Mouse (Mus musculus): ENCODE measurements around the gene Hpd. TPM values are rescaled to one million over a fixed set of nuclear protein-coding genes. Genes with fewer than 3 reads are reported as not detected.

Hpd gene
- polyA plus RNA-seq, 1 experiment from 2014 or later, result not detected

DNA sequence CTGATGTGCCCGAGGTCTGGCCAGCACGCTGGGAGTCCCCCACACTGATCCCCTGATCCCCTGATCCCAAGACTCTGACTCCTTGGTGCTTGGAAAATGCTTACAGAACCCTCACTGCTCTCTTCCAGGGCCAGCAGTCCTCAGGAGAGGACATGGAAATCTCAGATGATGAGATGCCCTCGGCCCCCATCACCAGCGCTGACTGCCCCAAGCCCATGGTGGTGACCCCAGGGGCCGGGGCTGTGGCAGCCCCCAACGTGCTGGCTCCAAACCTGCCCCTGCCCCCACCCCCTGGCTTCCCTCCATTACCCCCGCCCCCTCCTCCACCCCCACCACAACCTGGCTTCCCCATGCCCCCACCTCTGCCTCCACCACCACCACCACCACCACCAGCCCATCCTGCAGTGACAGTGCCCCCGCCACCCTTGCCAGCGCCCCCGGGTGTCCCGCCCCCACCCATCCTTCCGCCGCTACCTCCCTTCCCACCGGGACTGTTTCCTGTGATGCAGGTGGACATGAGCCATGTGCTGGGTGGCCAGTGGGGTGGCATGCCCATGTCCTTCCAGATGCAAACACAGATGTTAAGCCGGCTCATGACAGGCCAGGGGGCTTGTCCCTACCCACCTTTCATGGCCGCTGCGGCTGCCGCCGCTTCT is 30.7 kb downstream of the Hpd start:
- Histone ChIP-seq H3K27ac (no peak overlapping the region), H3K9me3 (replicated peaks) (no peaks in the 10 kb centered on the region)
- WGBS, result 96% methylated on average over 18 of the region's 19 CpGs

DNA sequence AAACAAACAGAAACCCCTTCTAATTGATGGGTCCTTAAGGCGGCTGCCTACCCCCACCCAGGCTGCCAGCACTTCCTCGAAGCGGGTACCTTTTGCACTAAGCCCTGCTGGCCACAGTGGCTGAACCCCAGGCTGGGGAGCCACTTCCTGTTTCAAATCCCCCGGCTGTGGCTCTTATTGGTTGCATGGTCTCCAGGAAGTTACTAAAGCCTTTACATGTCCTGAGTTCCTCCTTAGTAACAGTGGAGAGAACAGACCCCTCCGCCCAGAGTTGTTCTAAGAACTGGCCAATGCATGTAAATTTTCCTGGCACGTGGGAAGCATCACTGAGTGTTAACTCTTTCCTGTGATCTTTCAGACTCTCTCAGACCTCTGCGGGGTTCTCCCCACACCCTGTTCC is 31.4 kb downstream of the Hpd start:
- no peaks in the 10 kb centered on the region for H3K9me3 ChIP-seq (replicated peaks)
- no peak for DNase-seq (ENCODE audit: low spot score)
- peaks cover 97% of the 10 kb centered on the region for H3K36me3 ChIP-seq
- peaks cover 47% of the 10 kb centered on the region for H3K4me1 ChIP-seq
- WGBS, result 50% methylated on average over 7 of the region's 7 CpGs
- H3K27me3 ChIP-seq (ENCODE audit: low read depth, poor library complexity, severe bottlenecking), result no peaks in the 10 kb centered on the region
- H3K27ac ChIP-seq, result peak overlapping the region; percentile 61; the same call in 1 of the 2 replicates
- H3K4me3 ChIP-seq, result peak overlapping the region; percentile 42; the same call in 1 of the 2 replicates

More for the DNA sequence above, 30.7 kb downstream of the Hpd start:
- H3K4me3 ChIP-seq, result no peak overlapping the region
- peaks cover 41% of the 10 kb centered on the region for H3K4me1 ChIP-seq
- DNase-seq (ENCODE audit: low spot score), result no peak
- H3K27me3 ChIP-seq (ENCODE audit: low read depth, poor library complexity, severe bottlenecking), result no peaks in the 10 kb centered on the region
- H3K36me3 ChIP-seq, result peaks cover 96% of the 10 kb centered on the region

GRCm38 (mm10) chr5:123150641-123151040 is 31.9 kb downstream of the Hpd start:
- no peaks in the 10 kb centered on the region for H3K27me3 ChIP-seq (ENCODE audit: low read depth, poor library complexity, severe bottlenecking)
- peak overlapping the region; percentile 61; the same call in 1 of the 2 replicates for H3K27ac ChIP-seq
- no peaks in the 10 kb centered on the region for H3K9me3 ChIP-seq (replicated peaks)
- peaks cover 51% of the 10 kb centered on the region for H3K4me1 ChIP-seq
- no peak for DNase-seq (ENCODE audit: low spot score)
- WGBS, result 47% methylated on average over 7 of the region's 7 CpGs
- peak overlapping the region; percentile 42 for H3K4me3 ChIP-seq
- peaks cover 99% of the 10 kb centered on the region for H3K36me3 ChIP-seq

DNA sequence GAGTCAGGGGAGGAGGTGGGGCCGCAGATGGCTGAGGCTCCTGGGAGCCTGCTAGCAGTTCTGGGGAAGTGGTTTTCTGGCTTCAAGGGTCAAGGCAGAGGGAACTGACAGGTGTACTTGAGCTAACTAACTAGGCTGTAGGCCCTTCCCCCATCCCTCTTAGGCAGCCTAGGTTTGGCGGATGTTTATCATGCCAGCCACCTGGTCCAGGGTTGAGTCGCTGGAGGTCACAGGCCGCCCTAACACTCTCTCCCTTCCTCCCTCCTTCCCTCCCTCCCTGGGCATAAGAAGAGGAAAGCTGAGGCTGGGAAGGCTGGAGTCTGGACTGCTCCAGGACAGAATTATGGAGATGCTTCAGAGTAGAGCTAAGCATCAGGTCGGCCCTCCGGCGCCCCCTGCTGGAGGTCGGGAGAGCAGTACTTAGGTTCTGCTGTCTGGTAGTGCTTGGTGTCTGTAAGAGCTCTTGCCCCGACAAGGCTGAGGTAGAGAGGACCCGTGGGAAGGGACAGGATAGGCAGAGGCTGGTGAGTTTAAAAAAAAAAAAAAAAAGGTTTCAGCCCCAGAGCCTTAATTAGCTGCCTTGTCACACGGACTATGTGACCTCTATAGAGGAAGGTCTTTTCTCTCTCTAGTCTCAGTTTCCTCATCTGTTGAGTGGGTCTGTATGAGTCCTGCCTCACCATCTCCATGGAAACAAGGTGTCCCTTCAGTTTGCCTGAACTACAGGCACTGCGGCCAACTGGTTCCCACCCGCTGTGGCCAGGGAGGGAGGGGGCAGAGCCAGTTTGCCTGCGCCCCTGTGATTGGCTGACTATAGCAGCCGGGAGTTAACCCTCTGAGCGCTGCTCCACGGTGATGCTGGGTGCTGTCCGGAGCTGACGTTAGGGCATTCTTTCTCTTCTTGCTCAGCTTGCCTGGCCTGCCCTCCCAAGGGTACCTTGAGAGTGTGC is 32.8 kb downstream of the Hpd start:
- peak; percentile 94 for DNase-seq (ENCODE audit: low spot score)
- Histone ChIP-seq H3K4me1 (peaks cover 60% of the 10 kb centered on the region), H3K36me3 (peaks cover 99% of the 10 kb centered on the region), H3K27ac (0 out of 2 replicates have a peak overlapping the region, but pooled peaks have one; percentile 26), H3K4me3 (peak overlapping the region; percentile 42), H3K9me3 (replicated peaks) (no peaks in the 10 kb centered on the region), H3K27me3 (ENCODE audit: low read depth, poor library complexity, severe bottlenecking) (no peaks in the 10 kb centered on the region)
- WGBS, result 15% methylated on average over 19 of the region's 19 CpGs

- Histone ChIP-seq H3K27ac (no peak overlapping the region), H3K4me3 (no peak overlapping the region), H3K36me3 (peaks cover 91% of the 10 kb centered on the region), H3K27me3 (ENCODE audit: low read depth, poor library complexity, severe bottlenecking) (no peaks in the 10 kb centered on the region), H3K9me3 (replicated peaks) (no peaks in the 10 kb centered on the region), H3K4me1 (peaks cover 72% of the 10 kb centered on the region)
- DNase-seq (ENCODE audit: low spot score), result no peak
- 86% methylated on average over 25 of the region's 25 CpGs for WGBS
Measured at GRCm38 (mm10) chr5:123148073-123148722, 34.3 kb downstream of the Hpd start.

- Histone ChIP-seq H3K9me3 (replicated peaks) (no peaks in the 10 kb centered on the region), H3K27me3 (ENCODE audit: low read depth, poor library complexity, severe bottlenecking) (no peaks in the 10 kb centered on the region), H3K4me1 (peaks cover 75% of the 10 kb centered on the region), H3K4me3 (no peak overlapping the region), H3K27ac (no peak overlapping the region), H3K36me3 (peaks cover 85% of the 10 kb centered on the region)
- WGBS, result 83% methylated on average over 17 of the region's 17 CpGs
- DNase-seq (ENCODE audit: low spot score), result no peak
Measured at GRCm38 (mm10) chr5:123147569-123147968, 35.0 kb downstream of the Hpd start.

- peaks cover 71% of the 10 kb centered on the region for H3K4me1 ChIP-seq
- WGBS, result 87% methylated on average over 11 of the region's 11 CpGs
- no peak for DNase-seq (ENCODE audit: low spot score)
- H3K27me3 ChIP-seq (ENCODE audit: low read depth, poor library complexity, severe bottlenecking), result no peaks in the 10 kb centered on the region
- H3K27ac ChIP-seq, result no peak overlapping the region
- H3K4me3 ChIP-seq, result peak overlapping the region; percentile 99; the same call in 1 of the 2 replicates
- no peaks in the 10 kb centered on the region for H3K9me3 ChIP-seq (replicated peaks)
- H3K36me3 ChIP-seq, result peaks cover 73% of the 10 kb centered on the region
Measured at GRCm38 (mm10) chr5:123146357-123146756, 36.2 kb downstream of the Hpd start.

DNA sequence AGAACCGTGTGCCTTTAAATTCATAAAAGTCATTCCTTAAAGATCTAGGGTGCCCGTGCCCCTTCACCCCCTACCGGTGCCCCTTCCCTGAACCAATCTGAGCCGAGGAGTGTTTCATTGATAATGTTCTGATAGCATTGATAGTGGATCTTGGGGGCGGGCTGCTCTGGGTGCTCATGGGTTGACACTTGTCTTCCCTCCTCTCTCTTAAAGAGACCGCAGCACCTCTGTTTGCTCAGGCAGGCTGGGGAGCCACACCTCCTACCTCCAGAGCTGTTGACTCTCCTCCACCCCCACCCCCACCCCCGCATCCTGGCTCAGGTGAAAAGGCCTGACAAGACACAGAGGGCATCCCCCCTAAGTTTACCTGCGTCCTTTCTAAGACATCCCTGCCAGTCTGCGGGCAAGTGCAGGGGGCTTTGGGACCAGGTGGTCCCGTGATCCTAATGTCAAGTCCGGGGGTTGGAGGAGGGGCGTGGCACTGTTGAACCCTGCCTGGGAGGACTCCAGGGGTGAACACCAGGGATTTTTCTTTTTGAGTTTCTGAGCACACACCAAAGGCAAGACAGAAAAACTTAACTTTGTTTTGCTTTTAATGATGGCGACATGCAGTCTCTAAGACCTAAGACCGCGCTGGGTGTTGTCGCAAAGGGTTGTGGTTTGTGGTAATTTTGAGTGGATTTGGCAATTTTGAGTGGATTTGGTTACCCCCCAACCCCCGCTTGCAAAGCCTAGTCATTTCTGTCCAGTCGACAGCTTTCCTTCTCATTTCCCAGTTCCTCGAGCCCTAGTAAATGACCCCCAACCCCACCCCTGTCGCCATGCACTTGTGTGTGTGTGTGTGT is 37.6 kb downstream of the Hpd start:
- H3K4me1 ChIP-seq, result peaks cover 57% of the 10 kb centered on the region

DNA sequence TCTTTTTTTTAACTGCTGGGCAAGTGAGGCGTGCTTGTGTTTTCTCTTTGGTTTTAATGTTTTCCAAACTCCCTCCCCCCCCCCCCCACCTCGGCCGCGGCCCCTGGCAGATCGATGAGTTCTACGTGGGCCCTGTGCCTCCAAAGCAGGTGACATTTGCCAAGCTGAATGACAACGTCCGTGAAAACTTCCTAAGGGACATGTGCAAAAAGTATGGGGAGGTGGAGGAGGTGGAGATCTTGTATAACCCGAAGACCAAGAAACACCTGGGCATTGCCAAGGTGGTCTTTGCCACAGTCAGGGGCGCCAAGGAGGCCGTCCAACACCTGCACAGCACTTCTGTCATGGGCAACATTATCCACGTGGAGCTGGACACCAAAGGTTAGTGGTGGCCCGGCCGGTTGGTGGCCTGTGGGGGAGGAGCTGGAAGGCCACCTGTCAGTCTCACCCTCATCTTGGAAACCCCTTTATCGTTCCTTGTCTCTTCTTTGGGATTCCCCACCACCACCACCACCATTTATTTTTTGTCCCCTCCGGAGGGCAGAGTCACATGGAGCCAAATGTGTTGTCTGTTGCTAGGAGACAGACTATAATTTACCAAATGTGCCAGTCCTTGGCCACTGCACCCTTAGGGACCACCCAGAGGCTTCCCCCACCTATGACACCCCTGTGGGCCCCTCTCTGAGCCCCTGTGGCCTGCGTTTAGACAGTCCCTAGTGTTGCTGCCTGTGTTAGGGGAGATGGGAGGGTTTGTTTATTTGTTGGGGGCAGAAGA is 38.4 kb downstream of the Hpd start:
- H3K27me3 ChIP-seq (ENCODE audit: low read depth, poor library complexity, severe bottlenecking), result no peaks in the 10 kb centered on the region
- WGBS, result 8% methylated on average over 17 of the region's 17 CpGs
- peak overlapping the region; percentile 100; the same call in 1 of the 2 replicates for H3K27ac ChIP-seq
- peak; percentile 46 for DNase-seq (ENCODE audit: low spot score)
- H3K4me3 ChIP-seq, result peak overlapping the region; percentile 99
- peaks cover 52% of the 10 kb centered on the region for H3K4me1 ChIP-seq
- peaks cover 51% of the 10 kb centered on the region for H3K36me3 ChIP-seq
- no peaks in the 10 kb centered on the region for H3K9me3 ChIP-seq (replicated peaks)

More for the DNA sequence above, 37.6 kb downstream of the Hpd start:
- Histone ChIP-seq H3K9me3 (replicated peaks) (no peaks in the 10 kb centered on the region), H3K27me3 (ENCODE audit: low read depth, poor library complexity, severe bottlenecking) (no peaks in the 10 kb centered on the region), H3K4me3 (peak overlapping the region; percentile 99), H3K36me3 (peaks cover 59% of the 10 kb centered on the region), H3K27ac (0 out of 2 replicates have a peak overlapping the region, but pooled peaks have one; percentile 100)
- no peak for DNase-seq (ENCODE audit: low spot score)
- WGBS, result 43% methylated on average over 20 of the region's 20 CpGs

- Histone ChIP-seq H3K9me3 (replicated peaks) (no peaks in the 10 kb centered on the region), H3K27me3 (ENCODE audit: low read depth, poor library complexity, severe bottlenecking) (no peaks in the 10 kb centered on the region), H3K4me1 (peaks cover 49% of the 10 kb centered on the region), H3K36me3 (peaks cover 44% of the 10 kb centered on the region), H3K4me3 (peak overlapping the region; percentile 99), H3K27ac (peak overlapping the region; percentile 100)
- 2% methylated on average over 24 of the region's 24 CpGs for WGBS
- DNase-seq (ENCODE audit: low spot score), result peak; percentile 65
Measured at GRCm38 (mm10) chr5:123143251-123143970, 39.1 kb downstream of the Hpd start.

All from limb, embryonic 10.5 days (tissue).